Mouse (Mus musculus): ENCODE data around the gene Dapp1. TPM values are rescaled to one million over a fixed set of nuclear protein-coding genes. Genes with fewer than 3 reads are reported as not detected.

Gene Dapp1
- polyA plus RNA-seq, 2 experiments = 8.8 to 11.5 TPM

DNA sequence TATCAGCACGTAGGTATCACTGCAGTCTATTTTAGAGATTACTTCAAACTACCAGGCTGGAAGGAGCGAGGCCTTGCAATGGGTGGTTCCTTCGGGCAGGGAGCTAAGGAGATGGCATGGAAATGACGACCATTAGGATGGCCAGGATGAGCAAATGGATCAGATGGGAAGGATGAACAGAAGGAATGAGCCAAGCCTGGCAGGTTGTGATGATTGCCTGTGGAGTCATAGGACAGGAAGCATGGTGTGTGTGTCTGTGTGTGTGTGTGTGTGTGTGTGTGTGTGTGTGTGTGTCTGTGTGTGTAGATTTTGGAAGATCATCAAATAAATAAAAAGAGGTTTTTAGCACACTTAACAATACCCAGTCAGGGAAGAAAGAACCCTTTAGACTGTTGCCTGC is 41.3 kb upstream of the Dapp1 start:
- Histone ChIP-seq H3K4me3 (ENCODE audit: insufficient read depth in 1 of 2, low read depth in 2 of 2, low read length in 2 of 2) (no peak overlapping the region), H3K9me3 (ENCODE audit: control insufficient read depth, low read length) (no peaks in the 10 kb centered on the region), H3K4me1 (replicated peaks; ENCODE audit: control insufficient read depth in 2 of 2, insufficient read depth in 2 of 2, low read length in 1 of 2) (0 out of 4 replicates have a peak, but pooled peaks cover 0 to 2% of the 10 kb centered on the region in 2 experiments), H3K9ac (replicated peaks) (no peak overlapping the region), H3K27ac (no peak overlapping the region), H3K4me2 (ENCODE audit: low read depth) (no peak overlapping the region), H3K36me3 (replicated peaks; ENCODE audit: control insufficient read depth, insufficient read depth, low read depth) (no peaks in the 10 kb centered on the region), H3K27me3 (ENCODE audit: control insufficient read depth, insufficient read depth, low read length) (no peaks in the 10 kb centered on the region)
- no peak for DNase-seq (ENCODE audit: low read depth in 3 of 3, low spot score in 3 of 3)
- WGBS (ENCODE audit: insufficient replicate concordance) = 69% methylated on average over 4 of the region's 4 CpGs
- TF ChIP-seq CTCF (IDR thresholded peaks at IDR 0.05; ENCODE audit: low read depth) (no peak), EP300 (IDR thresholded peaks at IDR 0.05; ENCODE audit: low read depth) (no peak)
- ATAC-seq (ENCODE audit: insufficient read depth) = no peak

GRCm38 (mm10) chr3:138022003-138022402 is 40.7 kb upstream of the Dapp1 start:
- peak in 1 of 3 experiments; percentile 20 for DNase-seq (ENCODE audit: low read depth in 3 of 3, low spot score in 3 of 3)
- WGBS (ENCODE audit: insufficient replicate concordance) = 64% methylated on average over 4 of the region's 4 CpGs
- Histone ChIP-seq H3K9ac (replicated peaks) (no peak overlapping the region), H3K27me3 (ENCODE audit: control insufficient read depth, insufficient read depth, low read length) (no peaks in the 10 kb centered on the region), H3K9me3 (ENCODE audit: control insufficient read depth, low read length) (no peaks in the 10 kb centered on the region), H3K4me3 (ENCODE audit: insufficient read depth in 1 of 2, low read depth in 2 of 2, low read length in 2 of 2) (no peak overlapping the region), H3K27ac (no peak overlapping the region), H3K4me1 (replicated peaks; ENCODE audit: control insufficient read depth in 2 of 2, insufficient read depth in 2 of 2, low read length in 1 of 2) (0 out of 4 replicates have a peak, but pooled peaks cover 0 to 2% of the 10 kb centered on the region in 2 experiments), H3K36me3 (replicated peaks; ENCODE audit: control insufficient read depth, insufficient read depth, low read depth) (no peaks in the 10 kb centered on the region), H3K4me2 (ENCODE audit: low read depth) (no peak overlapping the region)
- ATAC-seq (ENCODE audit: insufficient read depth) = no peak
- TF ChIP-seq EP300 (IDR thresholded peaks at IDR 0.05; ENCODE audit: low read depth) (no peak), CTCF (IDR thresholded peaks at IDR 0.05; ENCODE audit: low read depth) (no peak)

DNA sequence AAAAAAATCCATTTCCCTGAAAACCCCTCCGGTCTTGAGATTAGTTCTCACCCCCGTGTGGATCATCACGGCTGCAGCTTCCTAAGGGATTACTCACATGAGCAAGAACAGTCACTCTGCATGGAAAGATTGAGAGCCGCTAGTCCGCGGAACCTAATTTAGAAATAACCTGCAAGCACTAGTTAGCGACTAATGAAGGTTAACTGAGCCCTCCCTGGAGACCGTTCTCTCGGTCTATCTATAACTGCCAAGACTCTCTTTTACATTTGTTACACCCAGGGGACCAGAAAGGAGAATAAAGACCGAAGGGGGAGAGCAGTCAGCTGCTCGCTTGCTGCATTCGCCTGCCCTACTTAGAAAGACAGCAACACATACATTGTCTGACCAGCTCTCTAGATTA is 35.5 kb upstream of the Dapp1 start:
- Histone ChIP-seq H3K4me3 (ENCODE audit: insufficient read depth in 1 of 2, low read depth in 2 of 2, low read length in 2 of 2) (no peak overlapping the region), H3K9me3 (ENCODE audit: control insufficient read depth, low read length) (no peaks in the 10 kb centered on the region), H3K27ac (no peak overlapping the region), H3K4me1 (replicated peaks; ENCODE audit: control insufficient read depth in 2 of 2, insufficient read depth in 2 of 2, low read length in 1 of 2) (no peaks in the 10 kb centered on the region), H3K4me2 (ENCODE audit: low read depth) (no peak overlapping the region), H3K27me3 (ENCODE audit: control insufficient read depth, insufficient read depth, low read length) (no peaks in the 10 kb centered on the region), H3K36me3 (replicated peaks; ENCODE audit: control insufficient read depth, insufficient read depth, low read depth) (no peaks in the 10 kb centered on the region), H3K9ac (replicated peaks) (no peak overlapping the region)
- 85% methylated on average over 12 of the region's 12 CpGs for WGBS (ENCODE audit: insufficient replicate concordance)
- TF ChIP-seq CTCF (IDR thresholded peaks at IDR 0.05; ENCODE audit: low read depth) (no peak), EP300 (IDR thresholded peaks at IDR 0.05; ENCODE audit: low read depth) (no peak)
- DNase-seq (ENCODE audit: low read depth in 3 of 3, low spot score in 3 of 3) (no peak), ATAC-seq (ENCODE audit: insufficient read depth) (no peak)

DNA sequence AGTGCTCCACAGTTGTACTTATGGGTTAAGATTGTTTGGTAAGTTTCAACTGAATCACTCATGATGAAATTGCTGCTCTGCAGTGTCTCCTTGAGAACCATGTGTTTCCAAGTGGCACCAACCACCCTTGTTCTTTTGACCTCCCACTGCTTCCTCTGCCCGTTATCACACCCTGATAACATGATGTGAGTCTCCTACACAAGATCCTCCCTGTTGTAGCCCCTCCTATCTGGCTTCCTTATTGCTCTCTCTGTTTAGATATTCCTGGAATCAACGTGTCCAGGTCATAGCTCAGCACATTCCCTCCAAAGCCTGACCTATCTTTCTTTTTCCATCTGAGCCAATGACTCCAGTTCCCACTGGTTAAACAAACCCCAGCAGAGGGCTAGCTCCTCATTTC is 33.4 kb upstream of the Dapp1 start:
- no peak overlapping the region for H3K4me2 ChIP-seq (ENCODE audit: low read depth)
- H3K27ac ChIP-seq = no peak overlapping the region
- no peaks in the 10 kb centered on the region for H3K27me3 ChIP-seq (ENCODE audit: control insufficient read depth, insufficient read depth, low read length)
- no peak for DNase-seq (ENCODE audit: low read depth in 3 of 3, low spot score in 3 of 3)
- H3K9me3 ChIP-seq (ENCODE audit: control insufficient read depth, low read length) = no peaks in the 10 kb centered on the region
- ATAC-seq (ENCODE audit: insufficient read depth) = no peak
- no peaks in the 10 kb centered on the region for H3K36me3 ChIP-seq (replicated peaks; ENCODE audit: control insufficient read depth, insufficient read depth, low read depth)
- H3K4me1 ChIP-seq (replicated peaks; ENCODE audit: control insufficient read depth in 2 of 2, insufficient read depth in 2 of 2, low read length in 1 of 2) = no peaks in the 10 kb centered on the region
- no peak for TF ChIP-seq CTCF (IDR thresholded peaks at IDR 0.05; ENCODE audit: low read depth)
- no peak for TF ChIP-seq EP300 (IDR thresholded peaks at IDR 0.05; ENCODE audit: low read depth)
- H3K9ac ChIP-seq (replicated peaks) = no peak overlapping the region
- H3K4me3 ChIP-seq (ENCODE audit: insufficient read depth in 1 of 2, low read depth in 2 of 2, low read length in 2 of 2) = no peak overlapping the region
- 13% methylated on average over 2 of the region's 2 CpGs for WGBS (ENCODE audit: insufficient replicate concordance)

- H3K9me3 ChIP-seq (ENCODE audit: control insufficient read depth, low read length) = no peaks in the 10 kb centered on the region
- no peak for TF ChIP-seq EP300 (IDR thresholded peaks at IDR 0.05; ENCODE audit: low read depth)
- no peaks in the 10 kb centered on the region for H3K4me1 ChIP-seq (replicated peaks; ENCODE audit: control insufficient read depth in 2 of 2, insufficient read depth in 2 of 2, low read length in 1 of 2)
- 28% methylated on average over 4 of the region's 4 CpGs for WGBS (ENCODE audit: insufficient replicate concordance)
- no peak for DNase-seq (ENCODE audit: low read depth in 3 of 3, low spot score in 3 of 3)
- H3K27me3 ChIP-seq (ENCODE audit: control insufficient read depth, insufficient read depth, low read length) = no peaks in the 10 kb centered on the region
- H3K36me3 ChIP-seq (replicated peaks; ENCODE audit: control insufficient read depth, insufficient read depth, low read depth) = no peaks in the 10 kb centered on the region
- no peak overlapping the region for H3K4me3 ChIP-seq (ENCODE audit: insufficient read depth in 1 of 2, low read depth in 2 of 2, low read length in 2 of 2)
- H3K9ac ChIP-seq (replicated peaks) = no peak overlapping the region
- ATAC-seq (ENCODE audit: insufficient read depth) = no peak
- no peak overlapping the region for H3K27ac ChIP-seq
- H3K4me2 ChIP-seq (ENCODE audit: low read depth) = peak overlapping the region; percentile 26; the same call in 1 of the 2 replicates
Observed at GRCm38 (mm10) chr3:138012351-138012750, 31.0 kb upstream of the Dapp1 start.

Measured in liver, embryonic 14.5 days (tissue).